Mouse (Mus musculus) hindbrain, embryonic 16.5 days (tissue): Measurements from ENCODE around the gene Gpr142. TPM values are rescaled to one million over a fixed set of nuclear protein-coding genes. Genes with fewer than 3 reads are reported as not detected.

Experiments used
- ATAC-seq: fragments of 200-750 bp; cut with Nextera tagmentation; 2 replicates; pipeline ENCODE4 v1.8.0; 2017; ENCODE audit warnings: moderate TSS enrichment, moderate library complexity
- H3K27ac ChIP-seq: fragments of 300-500 bp; sonication (generic); 2 replicates; pipeline ENCODE4 v1.5.1; 2014; ENCODE audit warnings: low read depth, mild to moderate bottlenecking, control low read depth, low read length, moderate library complexity
- H3K27me3 ChIP-seq: fragments of 300-500 bp; sonication (generic); replicated peaks from 2 replicates; pipeline ENCODE4 v1.6.1; 2014; ENCODE audit warnings: low read length; ENCODE audit not compliant: control insufficient read depth, insufficient read depth
- H3K36me3 ChIP-seq: fragments of 300-500 bp; sonication (generic); 2 replicates; pipeline ENCODE4 v1.6.1; 2014; ENCODE audit warnings: mild to moderate bottlenecking, low read length, moderate library complexity, mixed read lengths; ENCODE audit not compliant: control insufficient read depth, insufficient read depth
- H3K4me1 ChIP-seq: fragments of 300-500 bp; sonication (generic); 2 replicates; pipeline ENCODE4 v1.6.1; 2014; ENCODE audit warnings: low read depth, low read length; ENCODE audit not compliant: control insufficient read depth, insufficient read depth
- H3K4me2 ChIP-seq: fragments of 300-500 bp; sonication (generic); 2 replicates; pipeline ENCODE4 v1.6.1; 2014; ENCODE audit warnings: mild to moderate bottlenecking, low read length, control low read depth, moderate library complexity
- H3K4me3 ChIP-seq: fragments of 300-500 bp; sonication (generic); 2 replicates; pipeline ENCODE4 v1.5.1; 2014; ENCODE audit warnings: mild to moderate bottlenecking, low read length, control low read depth, moderate library complexity
- H3K9ac ChIP-seq: fragments of 300-500 bp; sonication (generic); 2 replicates; pipeline ENCODE4 v1.6.1; 2014; ENCODE audit warnings: low read depth, mild to moderate bottlenecking, control low read depth, low read length, moderate library complexity
- H3K9me3 ChIP-seq: fragments of 300-500 bp; sonication (generic); 2 replicates; pipeline ENCODE4 v1.6.1; 2014; ENCODE audit warnings: mild to moderate bottlenecking, low read length, moderate library complexity; ENCODE audit not compliant: control insufficient read depth
- WGBS: fragments of 180-500 bp; shearing (Covaris S2); extraction: QIAGEN DNeasy Blood & Tissue Kit; methylation state at CpG from one replicate; pipeline ENCODE4 v1.1.7; 2014; 5-methylcytosine and 5-hydroxymethylcytosine counted together
- polyA plus RNA-seq: library from polyadenylated mRNA; unstranded; fragments of >200 nt; fragmentation: Nextera tagmentation; extraction: Ambion mirVana; gene quantifications from 2 replicates; pipeline ENCODE4 v1.2.1, GENCODE M21; 2015

Gpr142 gene
- polyA plus RNA-seq, 1 experiment from 2014 or later: not detected

GRCm38 (mm10) chr11:114823199-114823725 is 24.5 kb downstream of the Gpr142 start:
- peak overlapping the region; percentile 22 for H3K4me2 ChIP-seq
- H3K36me3 ChIP-seq: no peaks in the 10 kb centered on the region
- no peaks in the 10 kb centered on the region for H3K9me3 ChIP-seq
- peak; percentile 34; the same call in 1 of the 2 replicates for ATAC-seq
- H3K4me3 ChIP-seq: no peak overlapping the region
- no peaks in the 10 kb centered on the region for H3K27me3 ChIP-seq
- H3K27ac ChIP-seq: peak overlapping the region; percentile 64
- H3K9ac ChIP-seq: no peak overlapping the region
- WGBS: 5% methylated on average over 11 of the region's 11 CpGs
- peaks cover 17% of the 10 kb centered on the region for H3K4me1 ChIP-seq

DNA sequence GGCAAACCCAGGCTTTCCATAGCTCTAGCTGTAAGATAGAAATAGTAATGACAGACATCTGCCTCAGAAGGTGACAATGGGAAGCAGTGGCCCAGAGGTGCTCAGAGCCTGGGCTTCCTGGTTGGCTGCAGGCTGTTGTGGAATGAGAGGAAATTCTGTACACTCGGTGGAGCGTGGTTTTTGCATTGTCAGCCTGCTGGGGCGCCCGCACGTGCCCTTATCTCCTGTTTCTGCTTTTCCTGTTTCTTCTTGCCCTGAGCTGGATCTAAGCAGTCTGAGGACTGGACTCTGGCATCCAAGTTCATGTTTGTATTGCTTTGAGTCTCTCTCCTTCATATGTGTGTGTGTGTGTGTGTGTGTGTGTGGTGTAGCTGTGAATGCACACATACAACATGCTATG is 28.0 kb downstream of the Gpr142 start:
- peaks cover 24% of the 10 kb centered on the region for H3K4me1 ChIP-seq
- H3K9ac ChIP-seq: no peak overlapping the region
- WGBS: 54% methylated on average over 5 of the region's 5 CpGs
- no peak overlapping the region for H3K27ac ChIP-seq
- no peaks in the 10 kb centered on the region for H3K9me3 ChIP-seq
- no peak for ATAC-seq
- no peaks in the 10 kb centered on the region for H3K36me3 ChIP-seq
- H3K4me3 ChIP-seq: no peak overlapping the region
- H3K27me3 ChIP-seq: no peaks in the 10 kb centered on the region
- no peak overlapping the region for H3K4me2 ChIP-seq

GRCm38 (mm10) chr11:114829499-114830432 is 31.0 kb downstream of the Gpr142 start:
- Histone ChIP-seq H3K36me3 (no peaks in the 10 kb centered on the region), H3K27me3 (no peaks in the 10 kb centered on the region), H3K9me3 (no peaks in the 10 kb centered on the region), H3K4me3 (no peak overlapping the region), H3K4me2 (peak overlapping the region; percentile 44), H3K9ac (peak overlapping the region; percentile 44), H3K27ac (no peak overlapping the region), H3K4me1 (peaks cover 11% of the 10 kb centered on the region)
- peak; percentile 42; the same call in 1 of the 2 replicates for ATAC-seq
- WGBS: 9% methylated on average over 24 of the region's 24 CpGs

GRCm38 (mm10) chr11:114830433-114830773 is 31.7 kb downstream of the Gpr142 start:
- WGBS: 19% methylated on average over 8 of the region's 8 CpGs
- no peak overlapping the region for H3K4me3 ChIP-seq
- no peaks in the 10 kb centered on the region for H3K9me3 ChIP-seq
- no peak for ATAC-seq
- H3K27me3 ChIP-seq: no peaks in the 10 kb centered on the region
- H3K4me2 ChIP-seq: peak overlapping the region; percentile 44; the same call in 1 of the 2 replicates
- no peak overlapping the region for H3K27ac ChIP-seq
- H3K9ac ChIP-seq: no peak overlapping the region
- peaks cover 11% of the 10 kb centered on the region for H3K4me1 ChIP-seq
- H3K36me3 ChIP-seq: no peaks in the 10 kb centered on the region

- H3K9ac ChIP-seq: no peak overlapping the region
- 64% methylated on average over 5 of the region's 5 CpGs for WGBS
- H3K9me3 ChIP-seq: no peaks in the 10 kb centered on the region
- no peaks in the 10 kb centered on the region for H3K36me3 ChIP-seq
- H3K4me3 ChIP-seq: no peak overlapping the region
- no peak for ATAC-seq
- no peak overlapping the region for H3K4me2 ChIP-seq
- no peak overlapping the region for H3K27ac ChIP-seq
- no peaks in the 10 kb centered on the region for H3K27me3 ChIP-seq
- peaks cover 11% of the 10 kb centered on the region for H3K4me1 ChIP-seq
Measured at GRCm38 (mm10) chr11:114833166-114833565, 34.4 kb downstream of the Gpr142 start.

DNA sequence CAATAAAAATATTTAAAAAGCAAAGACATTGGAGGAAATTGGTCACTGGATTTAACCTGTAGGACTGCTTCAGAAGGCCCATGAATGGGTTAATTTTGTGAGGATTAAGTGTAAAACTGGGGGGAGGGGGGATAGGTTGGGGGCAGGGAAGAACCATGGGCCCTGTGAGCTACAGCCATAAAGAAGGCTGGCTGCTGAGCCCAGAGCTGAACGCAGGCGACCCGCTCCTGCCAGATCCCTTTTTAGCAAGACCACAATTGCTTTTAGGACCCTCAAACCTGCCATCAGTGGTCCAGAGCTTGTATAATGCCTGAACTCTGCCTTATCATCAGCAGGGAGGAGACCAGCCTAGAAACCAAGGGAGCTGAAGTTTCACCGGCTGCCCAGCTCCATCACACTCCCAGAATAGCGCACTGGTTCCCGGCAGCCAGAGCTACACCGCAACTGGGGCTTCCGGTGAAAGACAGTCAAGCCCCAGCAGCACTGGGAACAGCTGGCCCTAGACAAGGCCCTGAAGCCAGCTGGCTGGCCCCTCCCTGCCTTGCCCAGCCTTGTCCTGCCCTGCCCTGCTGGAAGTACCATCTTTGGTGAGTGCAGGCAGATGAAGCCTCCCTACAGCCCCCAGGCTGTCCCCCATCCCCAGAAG is 45.2 kb downstream of the Gpr142 start:
- Histone ChIP-seq H3K27ac (no peak overlapping the region), H3K4me2 (no peak overlapping the region), H3K36me3 (no peaks in the 10 kb centered on the region), H3K9ac (no peak overlapping the region), H3K4me3 (no peak overlapping the region), H3K9me3 (peaks cover 2% of the 10 kb centered on the region; the same call in 1 of the 2 replicates), H3K4me1 (peaks cover 3% of the 10 kb centered on the region; the same call in 1 of the 2 replicates), H3K27me3 (peaks cover 2% of the 10 kb centered on the region)
- WGBS: 18% methylated on average over 8 of the region's 8 CpGs
- peak; percentile 34; the same call in 1 of the 2 replicates for ATAC-seq

GRCm38 (mm10) chr11:114844464-114845220 is 45.9 kb downstream of the Gpr142 start:
- Histone ChIP-seq H3K27ac (no peak overlapping the region), H3K4me2 (no peak overlapping the region), H3K9ac (no peak overlapping the region), H3K9me3 (peaks cover 2% of the 10 kb centered on the region; the same call in 1 of the 2 replicates), H3K27me3 (peaks cover 9% of the 10 kb centered on the region), H3K36me3 (no peaks in the 10 kb centered on the region), H3K4me3 (no peak overlapping the region), H3K4me1 (peaks cover 3% of the 10 kb centered on the region; the same call in 1 of the 2 replicates)
- 63% methylated on average over 7 of the region's 7 CpGs for WGBS
- no peak for ATAC-seq

DNA sequence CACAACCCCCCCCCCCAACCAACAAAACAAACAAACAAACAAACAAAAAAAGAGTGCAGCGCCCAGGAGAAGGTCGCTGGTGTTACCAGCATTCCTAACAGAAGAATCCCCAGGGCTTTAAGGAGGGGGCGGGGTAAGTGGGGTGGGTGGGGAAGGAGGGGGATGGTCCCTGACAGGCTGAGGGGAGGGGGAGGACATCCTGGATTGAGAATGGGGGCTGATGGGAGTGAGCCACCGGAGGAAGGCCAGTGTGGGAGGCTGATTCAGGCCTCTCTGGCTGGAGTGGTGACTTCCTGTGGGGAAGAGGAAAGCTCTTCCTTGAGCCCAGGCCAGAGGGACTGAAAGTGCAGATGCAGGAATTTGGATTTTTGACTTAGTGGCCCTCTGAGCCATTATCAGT is 47.6 kb downstream of the Gpr142 start:
- 70% methylated on average over 4 of the region's 4 CpGs for WGBS
- peaks cover 1% of the 10 kb centered on the region; the same call in 1 of the 2 replicates for H3K9me3 ChIP-seq
- no peak overlapping the region for H3K4me2 ChIP-seq
- no peak for ATAC-seq
- peaks cover 21% of the 10 kb centered on the region for H3K27me3 ChIP-seq
- 0 out of 2 replicates have a peak overlapping the region, but pooled peaks have one; percentile 5 for H3K27ac ChIP-seq
- H3K9ac ChIP-seq: no peak overlapping the region
- no peak overlapping the region for H3K4me3 ChIP-seq
- H3K36me3 ChIP-seq: no peaks in the 10 kb centered on the region
- H3K4me1 ChIP-seq: peaks cover 15% of the 10 kb centered on the region
